Mouse (Mus musculus) MN1 (cell line): ENCODE measurements around the gene Gstp2.
"Not testable (repeated sequence)": the region's sequence is repeated elsewhere in the genome, so short reads cannot be mapped to it uniquely, and the experiment has no call there.

ENCODE experiments used
- DNase-seq: peaks from one replicate; pipeline ENCODE4 v3.0.0-alpha.2; 2016; ENCODE audit warnings: low spot score

Gstp2 gene

DNA sequence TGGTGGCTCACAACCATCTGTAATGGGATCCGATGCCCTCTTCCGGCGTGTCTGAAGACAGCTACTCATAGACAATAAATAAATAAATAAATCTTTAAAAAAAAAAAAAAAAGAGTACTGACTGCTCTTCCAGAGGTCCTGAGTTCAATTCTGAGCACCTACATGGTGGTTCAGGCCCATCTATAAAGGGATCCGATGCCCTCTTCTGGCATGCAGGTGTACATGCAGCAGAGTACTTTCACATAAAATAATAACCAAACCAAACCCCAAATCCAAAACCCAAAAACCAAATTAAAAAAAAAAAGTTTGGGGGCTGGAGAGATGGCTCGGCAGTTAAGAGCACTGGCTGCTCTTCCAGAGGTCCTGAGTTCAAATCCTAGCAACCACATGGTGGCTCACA lies 3.2 kb upstream of the Gstp2 start:
- not testable (repeated sequence) for DNase-seq

DNA sequence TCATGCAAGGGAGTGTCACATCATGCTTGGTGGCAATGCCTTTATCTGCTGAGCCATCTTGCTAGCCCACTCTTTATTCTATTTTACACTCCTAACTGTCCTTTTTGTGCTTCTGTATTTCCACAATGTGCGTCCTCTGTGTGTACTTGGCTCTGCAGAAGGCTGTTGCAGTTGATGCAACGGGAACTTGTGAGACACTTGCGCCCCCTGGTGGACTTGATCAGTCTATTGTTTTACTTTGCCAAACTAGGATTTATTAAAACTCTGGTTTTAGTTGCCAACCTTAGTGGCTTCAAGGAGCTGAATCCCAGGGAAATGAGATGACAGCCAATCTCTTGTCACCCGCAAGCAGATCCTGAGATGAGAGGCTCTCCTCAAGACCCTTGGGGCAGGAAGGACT lies 2.0 kb upstream of the Gstp2 start:
- DNase-seq, result peak; percentile 66

DNA sequence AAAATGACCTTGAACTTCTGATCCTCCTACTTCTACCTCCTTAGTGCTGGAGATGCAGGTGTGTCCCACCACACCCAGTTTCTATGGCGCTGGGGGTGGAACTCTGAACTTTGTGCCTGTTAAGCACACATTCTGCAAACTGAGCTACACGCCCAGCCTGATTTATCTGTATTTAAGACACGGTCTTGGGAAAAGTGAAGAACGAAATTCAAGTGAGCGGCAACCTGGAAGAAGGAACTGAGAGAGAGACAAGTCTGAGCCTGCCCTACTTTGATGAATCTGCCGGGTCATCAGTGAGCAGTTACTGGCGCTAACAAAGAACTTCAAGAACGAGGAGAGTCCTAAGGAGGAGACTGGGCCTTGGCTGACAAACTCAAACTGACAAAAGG lies 1.0 kb upstream of the Gstp2 start:
- DNase-seq, result no peak

DNA sequence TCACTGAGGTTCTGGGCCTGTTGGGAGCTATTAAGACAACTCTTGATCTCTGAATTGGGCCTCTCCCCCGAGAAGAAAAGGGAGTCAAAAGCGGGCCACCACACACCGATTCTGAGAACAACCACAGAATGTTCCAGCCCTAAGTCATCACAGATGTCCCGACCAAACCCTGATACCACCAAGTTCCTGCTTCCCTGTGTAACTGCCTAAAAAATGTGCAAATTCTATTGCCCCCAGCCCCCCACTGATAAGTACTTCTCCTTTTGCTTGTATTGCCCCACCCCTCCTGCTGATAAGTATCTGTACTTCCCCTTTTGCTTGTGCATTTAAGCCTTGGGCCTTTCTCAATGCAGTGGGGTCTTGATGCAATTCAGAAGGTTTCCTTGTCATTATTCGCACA lies 1.7 kb downstream of the Gstp2 start:
- DNase-seq, result not testable (repeated sequence)

DNA sequence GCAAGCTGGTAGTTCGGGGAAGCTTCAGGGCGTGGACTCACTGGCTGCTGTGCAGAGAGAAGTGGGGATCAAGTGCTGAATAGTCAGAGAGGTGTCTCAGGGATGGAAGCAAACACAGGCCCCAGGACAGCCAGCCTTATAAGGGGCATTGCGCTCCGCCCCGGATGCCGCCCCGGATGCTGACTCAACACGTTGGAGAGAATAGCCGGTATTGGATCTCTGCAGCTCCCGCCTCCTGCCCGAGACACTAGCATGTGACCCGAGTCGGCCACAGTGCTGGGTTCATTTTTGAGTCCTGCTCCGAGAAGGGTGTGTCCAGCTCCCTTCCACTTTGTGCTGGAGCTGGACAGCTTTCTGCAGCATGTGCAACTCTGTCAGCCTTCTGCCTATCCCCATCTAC lies 3.7 kb downstream of the Gstp2 start:
- DNase-seq, result no peak

DNA sequence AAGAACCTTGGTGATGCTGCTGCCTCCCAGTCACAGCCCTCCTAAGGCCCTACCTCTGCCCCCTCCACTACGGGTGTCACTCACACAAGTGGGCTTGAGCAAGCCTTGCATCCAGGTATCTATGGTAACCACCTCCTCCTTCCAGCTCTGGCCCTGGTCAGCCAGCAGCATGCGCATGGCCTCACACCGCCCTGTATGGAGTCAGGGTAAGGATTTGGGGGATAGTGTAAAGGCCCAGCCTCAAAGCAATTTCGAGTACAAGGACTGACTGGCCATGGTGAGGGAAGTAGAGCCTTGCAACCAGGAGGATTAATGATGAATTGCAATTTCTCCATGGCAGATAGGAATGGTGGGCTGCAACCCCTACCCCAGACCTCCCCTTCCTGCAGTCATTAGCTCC lies 4.3 kb downstream of the Gstp2 start:
- DNase-seq, result not testable (repeated sequence)

DNA sequence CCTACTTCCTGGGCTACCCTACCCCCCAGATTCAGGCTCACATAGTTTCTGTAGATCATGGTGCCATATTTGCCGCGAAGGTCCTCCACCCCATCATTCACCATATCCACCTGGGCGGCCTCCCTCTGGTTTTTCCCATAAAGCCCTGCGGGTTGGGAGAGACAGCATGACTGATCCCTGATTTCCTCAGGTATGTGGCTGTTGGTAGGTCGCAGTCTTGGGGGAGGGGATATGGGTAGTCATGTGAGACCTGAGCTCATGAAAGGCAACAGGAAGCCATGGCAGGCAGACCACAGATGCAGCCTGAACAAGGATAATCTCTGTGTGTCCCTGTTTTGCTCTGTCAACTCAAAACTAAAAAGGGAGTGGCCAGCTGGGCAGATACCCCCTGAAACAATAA lies 4.9 kb downstream of the Gstp2 start:
- DNase-seq, result not testable (repeated sequence)

DNA sequence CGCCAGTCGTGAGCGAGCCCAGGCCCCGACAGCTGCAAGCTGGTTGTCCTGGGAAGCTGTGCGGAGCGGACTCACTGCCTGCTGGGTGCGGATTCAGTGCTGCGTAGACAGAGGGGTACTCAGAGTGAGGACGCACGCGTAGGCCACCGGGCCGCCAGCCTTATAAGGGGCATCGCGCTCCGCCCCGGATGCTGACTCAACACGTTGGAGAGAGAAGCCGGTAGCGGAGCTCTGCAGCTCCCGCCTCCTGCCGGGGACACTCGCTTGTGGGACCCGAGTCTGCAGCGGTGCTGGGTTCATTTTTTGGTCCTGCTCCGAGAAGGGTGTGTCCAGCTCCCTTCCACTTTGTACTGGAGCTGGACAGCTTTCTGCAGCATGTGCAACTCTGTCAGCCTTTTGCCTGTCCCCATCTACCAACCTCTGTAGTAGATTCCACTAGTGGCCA lies 8.0 kb downstream of the Gstp2 start, which contains the start of gene Gstp1:
Gene Gstp1, minus strand, starts transcription at position 198 of the 445 bp plus-strand sequence.
- DNase-seq, result peak; percentile 81

DNA sequence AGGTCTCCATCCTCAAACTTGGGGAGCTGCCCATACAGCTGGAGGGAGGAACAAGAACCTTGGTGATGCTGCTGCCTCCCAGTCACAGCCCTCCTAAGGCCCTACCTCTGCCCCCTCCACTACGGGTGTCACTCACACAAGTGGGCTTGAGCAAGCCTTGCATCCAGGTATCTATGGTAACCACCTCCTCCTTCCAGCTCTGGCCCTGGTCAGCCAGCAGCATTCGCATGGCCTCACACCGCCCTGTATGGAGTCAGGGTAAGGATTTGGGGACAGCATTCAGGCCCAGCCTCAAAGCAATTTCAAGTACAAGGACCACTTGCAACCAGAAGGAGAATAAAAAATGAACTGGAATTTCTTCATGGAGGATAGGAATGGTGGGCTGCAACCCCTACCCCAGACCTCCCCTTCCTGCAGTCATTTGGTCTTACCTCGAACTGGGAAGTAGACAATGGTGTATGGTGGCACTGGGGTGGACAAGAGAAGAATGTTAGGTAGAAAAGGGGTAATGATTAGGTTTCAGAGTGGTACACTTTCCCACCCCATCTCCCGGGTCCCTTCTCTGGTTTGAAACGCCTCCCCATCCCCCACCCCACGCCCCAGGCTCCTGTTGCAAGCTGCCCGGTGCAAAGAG lies 8.6 kb downstream of the Gstp2 start:
- not testable (repeated sequence) for DNase-seq

DNA sequence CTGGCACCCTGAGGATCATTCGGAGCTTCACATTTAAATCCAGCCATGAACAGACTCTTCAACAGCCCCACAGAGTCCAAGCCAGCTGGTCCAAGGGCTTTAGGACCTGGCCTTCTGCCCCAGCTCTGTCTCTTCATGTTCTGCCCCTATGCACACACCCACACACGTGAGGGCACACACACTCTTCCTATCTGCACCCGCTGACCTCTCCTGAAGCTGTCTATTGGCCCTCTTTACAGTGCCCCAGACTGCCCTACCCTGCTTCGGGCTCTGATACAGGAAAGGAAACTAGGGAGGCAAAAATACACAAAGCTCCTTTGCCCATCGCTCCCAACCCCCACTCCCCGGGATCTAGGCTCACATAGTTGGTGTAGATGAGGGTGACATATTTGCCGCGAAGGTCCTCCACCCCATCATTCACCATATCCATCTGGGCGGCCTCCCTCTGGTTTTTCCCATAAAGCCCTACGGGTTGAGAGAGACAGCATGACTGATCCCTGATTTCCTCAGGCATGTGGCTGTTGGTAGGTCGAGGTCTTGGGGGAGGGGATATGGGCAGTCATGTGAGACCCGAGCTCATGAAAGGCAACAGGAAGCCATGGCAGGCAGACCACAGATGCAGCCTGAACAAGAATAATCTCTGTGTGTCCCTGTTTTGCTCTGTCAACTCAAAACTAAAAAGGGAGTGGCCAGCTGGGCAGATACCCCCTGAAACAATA lies 9.3 kb downstream of the Gstp2 start:
- no peak for DNase-seq

DNA sequence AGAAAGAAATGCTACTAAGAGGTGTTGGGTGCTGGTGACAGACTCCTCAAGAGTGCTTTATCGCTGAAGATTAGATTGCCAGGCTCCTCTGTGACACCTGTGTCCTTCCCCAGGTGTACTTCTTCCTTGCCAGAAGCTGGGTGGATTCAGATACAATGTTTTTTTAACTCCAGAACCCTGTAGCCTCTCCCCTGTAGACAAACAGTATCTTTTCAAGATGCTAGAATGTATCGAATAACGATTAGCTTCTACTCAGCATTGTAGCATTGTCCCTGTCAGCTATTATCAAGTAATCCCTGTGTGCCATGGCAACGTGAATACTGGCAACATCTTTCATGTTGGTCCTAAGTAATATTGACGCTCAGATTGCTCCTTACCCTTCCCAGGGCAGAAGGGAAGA lies 12.1 kb downstream of the Gstp2 start:
- no peak for DNase-seq

DNA sequence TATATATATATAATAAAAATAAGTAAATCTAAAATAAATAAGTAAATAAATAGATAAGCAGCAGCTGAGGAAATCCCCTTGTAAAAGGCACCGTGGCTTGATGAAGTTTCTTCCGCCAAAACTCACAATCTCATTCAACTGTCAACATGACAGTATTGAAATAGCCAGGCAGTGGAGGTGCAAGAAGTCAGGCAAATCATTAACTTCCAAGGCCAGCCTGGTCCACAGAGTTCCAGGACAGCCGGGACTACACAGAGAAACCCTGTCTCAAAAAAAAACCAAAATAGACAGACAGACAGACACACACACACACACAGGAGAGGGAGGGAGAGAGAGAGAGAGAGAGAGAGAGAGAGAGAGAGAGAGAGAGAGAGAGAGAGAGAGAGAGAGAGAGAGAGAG lies 12.5 kb downstream of the Gstp2 start:
- no peak for DNase-seq

DNA sequence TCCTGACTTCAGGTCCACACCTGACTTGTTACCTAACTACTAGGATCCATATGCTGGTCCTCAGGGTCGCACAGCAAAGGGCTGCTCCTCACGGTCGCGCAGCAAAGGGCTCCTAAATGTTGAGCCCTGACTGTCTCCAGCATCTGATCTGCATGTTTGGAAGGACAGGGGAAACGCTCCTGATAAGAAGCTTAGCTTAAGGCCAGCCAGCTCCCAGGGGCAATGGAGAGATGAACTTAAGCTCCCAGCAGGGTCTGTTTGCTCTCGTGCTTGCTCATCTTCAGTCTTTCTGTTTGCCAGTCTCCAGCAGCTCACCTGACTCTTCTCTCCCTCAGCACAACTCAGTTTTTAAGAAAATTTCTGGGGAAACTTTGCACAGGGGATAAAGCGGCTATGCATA lies 13.2 kb downstream of the Gstp2 start:
- DNase-seq, result no peak

DNA sequence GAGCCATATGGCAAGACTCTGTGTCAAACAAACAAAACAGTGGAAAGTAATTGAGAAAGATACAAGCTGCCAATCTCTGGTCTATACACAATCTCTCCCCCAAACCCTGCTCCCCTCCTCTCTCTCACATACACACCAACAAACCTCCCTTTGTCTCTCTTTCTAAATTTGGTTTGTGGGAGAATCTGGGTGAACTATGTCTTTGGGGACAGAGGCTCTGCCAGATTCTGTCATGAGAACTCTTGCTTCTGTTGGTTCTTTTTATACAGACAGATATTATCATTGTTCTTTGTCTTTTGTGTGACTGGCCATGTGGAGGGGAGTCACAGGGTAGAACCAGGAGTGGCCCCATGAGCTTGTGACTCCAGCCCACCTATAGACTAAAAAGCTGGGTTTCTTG lies 18.2 kb downstream of the Gstp2 start:
- no peak for DNase-seq

DNA sequence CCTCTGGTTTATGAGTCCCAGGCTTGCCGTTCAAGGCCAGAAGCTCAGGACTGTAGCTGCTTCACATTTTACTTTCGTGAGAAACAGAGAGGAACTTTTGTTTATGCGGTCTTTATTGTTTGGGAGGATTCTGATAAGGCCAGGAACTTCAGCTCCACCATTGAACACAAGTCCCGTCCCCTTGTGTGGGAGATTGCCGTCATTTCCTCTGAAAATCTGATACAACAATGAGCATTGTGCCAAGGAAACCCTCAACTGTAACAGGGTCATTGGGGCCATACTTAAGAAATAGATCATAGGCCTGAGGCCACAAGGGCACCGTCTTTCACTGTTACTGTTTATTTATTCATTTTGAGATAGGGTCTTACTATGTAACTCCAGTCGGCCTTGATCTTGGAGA lies 22.6 kb downstream of the Gstp2 start:
- DNase-seq, result no peak

DNA sequence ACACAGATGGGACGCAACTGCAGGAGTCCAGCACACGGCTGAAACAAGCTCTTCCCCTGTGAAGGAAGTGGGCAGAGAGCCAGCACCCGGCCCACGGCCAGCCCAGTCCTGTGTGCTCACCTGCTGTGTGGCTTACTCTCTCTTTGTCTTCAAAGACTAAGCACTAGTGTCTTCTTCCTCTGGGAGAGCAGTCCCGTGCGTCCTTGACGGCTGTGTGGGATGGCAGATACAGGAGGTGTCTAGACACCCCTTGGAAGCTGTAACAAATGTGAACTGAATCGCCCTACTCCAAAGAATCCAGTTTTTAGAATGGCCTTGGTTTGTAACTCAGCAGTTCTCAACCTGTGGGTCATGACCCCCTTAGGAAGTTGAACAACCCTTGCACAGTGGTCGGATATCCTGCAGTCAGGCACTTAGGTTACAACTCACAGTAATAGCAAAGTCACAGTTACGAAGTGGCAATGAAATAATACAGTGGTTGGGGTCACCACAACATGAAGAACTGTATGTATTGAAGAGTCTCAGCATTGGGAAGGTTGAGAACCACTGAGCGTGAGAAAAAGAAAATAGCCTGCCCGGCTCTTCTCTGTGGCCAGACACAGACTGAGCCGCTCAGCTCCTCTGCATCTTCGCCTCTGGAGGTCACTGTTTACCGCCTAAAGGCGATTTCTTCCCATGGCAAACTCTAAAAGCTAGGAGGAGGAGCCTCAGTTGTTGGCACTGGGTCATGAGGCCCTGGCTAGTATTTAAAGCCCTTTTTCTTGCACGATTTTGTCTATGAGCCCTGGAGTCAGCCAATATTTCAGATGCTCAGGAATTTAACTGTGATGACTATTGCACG lies 26.9 kb downstream of the Gstp2 start:
- peak; percentile 81 for DNase-seq

DNA sequence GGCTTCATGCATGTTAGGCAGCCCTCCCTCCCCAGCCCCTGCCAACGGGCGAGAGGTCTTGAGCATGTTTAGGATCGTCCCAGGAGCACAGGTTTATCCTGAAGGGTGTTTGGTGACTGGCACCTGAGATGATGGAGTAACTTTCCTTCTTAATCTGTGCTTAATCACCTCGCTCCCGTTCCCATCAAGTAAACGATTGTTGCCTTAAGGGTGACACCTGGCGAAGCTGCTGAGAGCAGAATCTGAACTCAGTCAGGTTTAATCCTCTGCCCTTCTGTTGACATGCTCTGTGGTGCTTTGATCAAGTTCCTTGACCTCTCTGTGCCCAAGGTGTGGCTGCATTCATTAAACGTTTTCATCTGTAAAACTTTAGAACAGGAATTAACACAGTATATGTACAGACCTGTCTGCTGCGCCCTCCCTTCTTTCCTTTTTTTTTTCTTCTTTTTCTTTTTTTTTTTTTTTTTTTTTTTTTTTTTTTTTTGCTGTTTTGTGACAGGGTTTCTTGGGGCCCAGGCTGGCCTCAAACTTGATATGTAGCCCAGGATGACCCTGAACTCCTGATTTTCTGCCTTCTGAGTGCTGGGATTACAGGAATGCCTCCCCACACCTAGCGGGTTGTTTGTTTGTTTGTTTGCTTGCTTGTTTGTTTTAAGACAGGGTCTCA lies 27.8 kb downstream of the Gstp2 start:
- DNase-seq, result no peak

DNA sequence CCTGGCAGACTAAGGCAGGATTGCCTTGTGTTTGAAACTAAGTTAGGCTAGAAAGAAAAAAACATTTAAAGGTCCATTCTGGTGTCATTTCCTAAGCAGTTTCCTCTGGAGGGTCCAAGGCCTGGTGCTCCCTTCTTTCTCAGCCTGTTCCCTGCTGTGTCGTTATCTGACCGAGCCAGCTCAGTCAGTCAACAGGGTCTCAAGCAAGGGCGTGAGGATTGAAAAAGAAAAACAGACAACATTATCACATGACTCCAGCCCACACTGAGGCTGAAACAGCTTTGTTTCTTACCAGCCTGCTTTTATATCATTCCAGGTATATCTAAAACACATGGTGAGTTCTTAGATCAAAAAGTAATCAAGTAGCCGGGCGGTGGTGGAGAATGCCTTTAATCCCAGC lies 30.2 kb downstream of the Gstp2 start:
- no peak for DNase-seq

DNA sequence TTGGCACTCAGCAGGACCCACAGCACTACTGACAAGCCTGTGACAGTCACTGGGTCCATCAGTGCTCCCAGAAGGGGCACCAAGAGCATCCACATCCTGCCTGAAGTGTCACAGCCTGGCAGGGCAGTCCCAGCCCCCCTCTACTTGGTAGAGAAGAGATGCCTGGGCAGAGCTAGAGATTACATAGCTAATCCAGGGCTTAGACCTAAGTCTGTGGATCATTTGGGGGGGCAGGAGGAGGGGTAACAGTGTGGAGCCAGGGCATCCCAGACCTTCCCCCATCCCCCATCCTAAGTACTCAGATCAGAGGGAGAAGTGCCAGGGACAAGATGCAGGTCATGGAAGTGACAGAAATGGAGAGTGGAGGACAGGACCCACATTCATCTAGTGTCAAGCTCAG lies 31.0 kb downstream of the Gstp2 start:
- DNase-seq, result no peak

DNA sequence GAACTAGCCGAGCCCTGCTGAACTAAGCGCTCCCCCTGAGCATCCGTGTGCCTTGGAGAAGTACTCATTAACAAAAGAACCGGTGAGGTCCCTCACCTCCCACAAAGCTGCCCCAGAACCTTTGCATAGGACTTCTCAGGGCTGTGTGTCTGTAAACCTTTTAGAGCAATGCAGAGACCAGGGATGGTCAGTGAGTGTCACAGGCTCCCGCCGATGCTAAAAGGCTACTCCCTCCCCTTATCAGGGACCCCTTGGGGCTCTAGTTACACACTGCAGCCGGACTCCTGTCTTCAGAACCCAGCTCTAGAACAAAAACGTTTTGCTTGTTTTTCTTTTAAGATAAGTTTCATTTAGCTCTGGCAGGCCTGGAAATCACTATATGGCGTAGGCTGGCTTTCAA lies 32.8 kb downstream of the Gstp2 start:
- no peak for DNase-seq

DNA sequence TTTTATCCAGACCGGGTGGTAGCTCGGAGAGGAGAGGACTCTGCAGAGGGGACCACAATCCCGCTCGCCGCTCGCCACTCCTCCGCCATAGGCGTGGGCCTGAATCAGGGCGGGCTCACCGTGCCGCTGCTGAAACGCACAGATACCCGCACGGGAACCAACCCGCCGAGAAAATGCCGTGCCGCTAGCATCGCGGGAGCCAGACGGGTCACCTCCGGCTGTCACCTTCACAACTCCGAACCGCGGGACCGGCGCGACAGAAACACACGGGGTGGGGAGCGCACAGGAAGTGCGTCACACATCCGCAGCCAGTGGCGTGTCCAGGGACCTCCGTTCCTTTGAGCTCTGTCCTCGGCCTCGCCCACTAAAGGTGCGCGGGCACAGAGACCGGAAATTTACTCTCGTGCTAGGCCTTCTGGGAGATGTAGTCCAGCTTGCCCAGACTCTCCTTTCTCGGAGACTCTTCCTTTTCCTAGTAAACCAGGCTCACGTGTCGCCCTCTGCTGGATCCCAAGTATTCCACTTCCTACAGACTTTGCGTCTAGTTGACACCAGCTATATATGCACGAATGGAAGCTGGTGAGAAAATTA lies 33.3 kb downstream of the Gstp2 start, which contains the start of gene Ndufv1:
Gene Ndufv1, minus strand, starts transcription at position 375 of the 591 bp plus-strand sequence.
- peak; percentile 97 for DNase-seq

DNA sequence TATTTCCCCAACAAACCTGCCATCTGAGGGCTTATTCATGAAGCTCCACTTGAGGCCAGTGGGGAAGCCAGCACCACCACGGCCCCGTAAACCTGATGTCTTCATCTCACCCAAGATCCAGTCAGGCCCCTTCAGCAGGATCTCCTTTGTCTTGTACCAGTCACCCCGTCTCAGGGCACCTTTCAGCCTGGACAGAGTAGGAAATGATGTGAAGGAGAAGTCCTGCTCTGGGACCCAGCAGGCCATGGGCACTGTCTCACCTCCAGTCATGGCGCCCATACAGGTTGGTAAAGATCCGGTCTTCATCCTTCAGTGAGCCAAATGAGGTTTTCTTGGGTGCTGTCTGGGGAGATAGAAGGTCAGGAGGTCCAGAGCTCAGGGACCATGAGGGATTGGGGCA lies 34.7 kb downstream of the Gstp2 start:
- DNase-seq, result no peak
